Mouse (Mus musculus) embryonic facial prominence, embryonic 11.5 days (tissue): ENCODE measurements at regions not wholly inside any gene's neighbourhood (a gene's known extent, or its start where the extent isn't known, plus 50 kb on each side); places are given as distances from the start of the nearest gene placed in this dataset.
A peak's percentile ranks its signal among the peaks of the same experiment; 100 is the strongest.

Experiments used
- ATAC-seq: fragments of 200-750 bp; cut with Nextera tagmentation; replicated peaks from 2 replicates; pipeline ENCODE4 v1.8.0; 2017; ENCODE audit warnings: low read depth; ENCODE audit not compliant: insufficient number of reproducible peaks, low FRiP score, low TSS enrichment
- DNase-seq: peaks from one replicate; pipeline ENCODE4 v3.0.0-alpha.2; 2015; ENCODE audit warnings: low spot score
- H3K27ac ChIP-seq: fragments of 300-500 bp; sonication (generic); replicated peaks from 2 replicates; pipeline ENCODE4 v1.5.1; 2014; ENCODE audit warnings: mild to moderate bottlenecking, low read depth, low read length, control low read depth
- H3K27me3 ChIP-seq: fragments of 300-500 bp; sonication (generic); 2 replicates; pipeline ENCODE4 v1.6.1; 2014; ENCODE audit warnings: mild to moderate bottlenecking, low read length, moderate library complexity, mixed read lengths; ENCODE audit not compliant: control insufficient read depth, insufficient read depth
- H3K36me3 ChIP-seq: fragments of 300-500 bp; sonication (generic); replicated peaks from 2 replicates; pipeline ENCODE4 v1.6.1; 2014; ENCODE audit warnings: low read depth, mild to moderate bottlenecking, low read length, moderate library complexity, mixed read lengths; ENCODE audit not compliant: control insufficient read depth, insufficient read depth
- H3K4me1 ChIP-seq: fragments of 300-500 bp; sonication (generic); 2 replicates; pipeline ENCODE4 v1.6.1; 2014; ENCODE audit warnings: low read length, mixed read lengths; ENCODE audit not compliant: control insufficient read depth, insufficient read depth
- H3K4me2 ChIP-seq: fragments of 300-500 bp; sonication (generic); 2 replicates; pipeline ENCODE4 v1.6.1; 2014; ENCODE audit warnings: low read depth, mild to moderate bottlenecking, control low read depth, low read length, moderate library complexity
- H3K4me3 ChIP-seq: fragments of 300-500 bp; sonication (generic); 2 replicates; pipeline ENCODE4 v1.5.1; 2014; ENCODE audit warnings: low read depth, low read length, control low read depth
- H3K9ac ChIP-seq: fragments of 300-500 bp; sonication (generic); replicated peaks from 2 replicates; pipeline ENCODE4 v1.6.1; 2014; ENCODE audit warnings: mild to moderate bottlenecking, control low read depth, low read length
- H3K9me3 ChIP-seq: fragments of 300-500 bp; sonication (generic); replicated peaks from 2 replicates; pipeline ENCODE4 v1.6.1; 2016; ENCODE audit warnings: mild to moderate bottlenecking, low read length, inconsistent platforms, mixed read lengths; ENCODE audit not compliant: control insufficient read depth
- WGBS: fragments of 180-500 bp; shearing (Covaris S2); extraction: QIAGEN DNeasy Blood & Tissue Kit; methylation state at CpG from one replicate; pipeline ENCODE4 v1.1.7; 2014; 5-methylcytosine and 5-hydroxymethylcytosine counted together

- Histone ChIP-seq H3K27ac (0 out of 2 replicates have a peak overlapping the region, but pooled peaks have one; percentile 20), H3K4me2 (no peak overlapping the region), H3K36me3 (no peaks in the 10 kb centered on the region), H3K4me1 (no peaks in the 10 kb centered on the region; the same call in 1 of the 2 replicates), H3K27me3 (no peaks in the 10 kb centered on the region), H3K9me3 (no peaks in the 10 kb centered on the region), H3K4me3 (no peak overlapping the region), H3K9ac (no peak overlapping the region)
- ATAC-seq = no peak
- WGBS = 65% methylated on average over 15 of the region's 15 CpGs
- DNase-seq = no peak
Measured at GRCm38 (mm10) chr12:69500600-69501345, 82.1 kb downstream of the Vcpkmt start.

- no peak for ATAC-seq
- DNase-seq = no peak
- H3K9me3 ChIP-seq = no peaks in the 10 kb centered on the region
- H3K4me3 ChIP-seq = no peak overlapping the region
- WGBS = 80% methylated on average over 7 of the region's 7 CpGs
- no peak overlapping the region for H3K27ac ChIP-seq
- no peaks in the 10 kb centered on the region for H3K36me3 ChIP-seq
- H3K4me2 ChIP-seq = no peak overlapping the region
- H3K4me1 ChIP-seq = no peaks in the 10 kb centered on the region; the same call in 1 of the 2 replicates
- H3K9ac ChIP-seq = no peak overlapping the region
- H3K27me3 ChIP-seq = no peaks in the 10 kb centered on the region
Measured at GRCm38 (mm10) chr12:69497121-69497520, 85.7 kb downstream of the Vcpkmt start.

- Histone ChIP-seq H3K4me2 (no peak overlapping the region), H3K27ac (no peak overlapping the region), H3K9me3 (no peaks in the 10 kb centered on the region), H3K36me3 (no peaks in the 10 kb centered on the region), H3K4me1 (no peaks in the 10 kb centered on the region; the same call in 1 of the 2 replicates), H3K9ac (no peak overlapping the region), H3K4me3 (no peak overlapping the region), H3K27me3 (no peaks in the 10 kb centered on the region)
- WGBS = 71% methylated on average over 6 of the region's 6 CpGs
- no peak for DNase-seq
- no peak for ATAC-seq
Measured at GRCm38 (mm10) chr12:69496341-69496904, 86.4 kb downstream of the Vcpkmt start.

- no peak overlapping the region for H3K9ac ChIP-seq
- no peaks in the 10 kb centered on the region for H3K4me1 ChIP-seq
- no peak overlapping the region for H3K27ac ChIP-seq
- H3K4me3 ChIP-seq = no peak overlapping the region
- ATAC-seq (no peak), DNase-seq (no peak)
- no peak overlapping the region for H3K4me2 ChIP-seq
- no peaks in the 10 kb centered on the region for H3K36me3 ChIP-seq
- no peaks in the 10 kb centered on the region for H3K27me3 ChIP-seq
- 89% methylated on average over 5 of the region's 5 CpGs for WGBS
- H3K9me3 ChIP-seq = no peaks in the 10 kb centered on the region
Measured at GRCm38 (mm10) chr12:69495776-69496175, 87.1 kb downstream of the Vcpkmt start.

- DNase-seq (no peak), ATAC-seq (no peak)
- 86% methylated on average over 8 of the region's 8 CpGs for WGBS
- Histone ChIP-seq H3K9ac (no peak overlapping the region), H3K27ac (no peak overlapping the region), H3K4me1 (no peaks in the 10 kb centered on the region), H3K4me2 (no peak overlapping the region), H3K9me3 (no peaks in the 10 kb centered on the region), H3K36me3 (no peaks in the 10 kb centered on the region), H3K4me3 (no peak overlapping the region), H3K27me3 (no peaks in the 10 kb centered on the region)
Measured at GRCm38 (mm10) chr12:69494648-69495047, 88.2 kb downstream of the Vcpkmt start.

- Histone ChIP-seq H3K9me3 (no peaks in the 10 kb centered on the region), H3K27ac (no peak overlapping the region), H3K36me3 (no peaks in the 10 kb centered on the region), H3K4me3 (no peak overlapping the region), H3K9ac (no peak overlapping the region), H3K4me2 (no peak overlapping the region), H3K27me3 (no peaks in the 10 kb centered on the region), H3K4me1 (no peaks in the 10 kb centered on the region)
- DNase-seq (no peak), ATAC-seq (no peak)
- 90% methylated on average over 10 of the region's 10 CpGs for WGBS
Measured at GRCm38 (mm10) chr12:69489686-69490085, 93.1 kb downstream of the Vcpkmt start.

- H3K4me3 ChIP-seq = no peak overlapping the region
- H3K27me3 ChIP-seq = no peaks in the 10 kb centered on the region
- 79% methylated on average over 8 of the region's 8 CpGs for WGBS
- H3K36me3 ChIP-seq = no peaks in the 10 kb centered on the region
- H3K9me3 ChIP-seq = no peaks in the 10 kb centered on the region
- DNase-seq (no peak), ATAC-seq (no peak)
- no peaks in the 10 kb centered on the region for H3K4me1 ChIP-seq
- H3K9ac ChIP-seq = no peak overlapping the region
- H3K4me2 ChIP-seq = no peak overlapping the region
- H3K27ac ChIP-seq = no peak overlapping the region
Measured at GRCm38 (mm10) chr12:69486903-69487302, 95.9 kb downstream of the Vcpkmt start.
